Mouse (Mus musculus) left cerebral cortex, adult 18-20 months (tissue): Measurements from ENCODE around the gene Khnyn. TPM values are rescaled to one million over a fixed set of nuclear protein-coding genes. Genes with fewer than 3 reads are reported as not detected.

ENCODE experiments used
- DNase-seq, 2 experiments: peaks; one replicate each; pipeline ENCODE4 v3.0.0; 2021 to 2022; ENCODE audit warnings: low spot score in 2 of 2, mixed read lengths in 1 of 2
- long read RNA-seq, 2 experiments: library from polyadenylated mRNA; stranded (forward); transcript quantifications; one replicate each; pipeline ENCODE4 v2.0.0; 2021
- total RNA-seq, 2 experiments: library from RNA; stranded (reverse); gene quantifications; 2 replicates each; pipeline ENCODE4 v1.2.3; 2021

Gene Khnyn
- total RNA-seq, result 10 to 100 TPM; 12.3 to 13.0 TPM
- long read RNA-seq, experiment 1, partial matches to known transcripts, result 0 of 5 reads
- long read RNA-seq, experiment 1, other reads (novel, unspliced or antisense), result 2 of 5 reads
- long read RNA-seq, experiment 2, full-length matches to known transcripts, result 8 of 15 reads
- long read RNA-seq, experiment 2, partial matches to known transcripts, result 1 of 15 reads
- long read RNA-seq, experiment 2, other reads (novel, unspliced or antisense), result 6 of 15 reads

- DNase-seq, result peak; percentile 67 to 83
Observed at GRCm38 (mm10) chr14:55884713-55885113, at the start of gene Khnyn. TSS of gene Khnyn (plus strand) at chr14:55884947.

GRCm38 (mm10) chr14:55838312-55838711 lies 46.4 kb upstream of the Khnyn start:
- no peak for DNase-seq

GRCm38 (mm10) chr14:55838740-55839139 lies 46.0 kb upstream of the Khnyn start:
- no peak for DNase-seq

GRCm38 (mm10) chr14:55840853-55841366 lies 43.8 kb upstream of the Khnyn start:
- no peak for DNase-seq

GRCm38 (mm10) chr14:55842794-55843193 lies 42.0 kb upstream of the Khnyn start:
- no peak for DNase-seq

GRCm38 (mm10) chr14:55845506-55846294 lies 39.0 kb upstream of the Khnyn start:
- DNase-seq, result no peak

GRCm38 (mm10) chr14:55850885-55851284 lies 33.9 kb upstream of the Khnyn start:
- DNase-seq, result no peak

- DNase-seq, result no peak
Observed at GRCm38 (mm10) chr14:55852646-55853551, 31.8 kb upstream of the Khnyn start.

- no peak for DNase-seq
Observed at GRCm38 (mm10) chr14:55853621-55854285, 31.0 kb upstream of the Khnyn start, which contains the start of gene Nynrin. TSS of gene Nynrin (plus strand) at chr14:55854010.

- no peak for DNase-seq
Observed at GRCm38 (mm10) chr14:55854406-55855100, 30.2 kb upstream of the Khnyn start.

GRCm38 (mm10) chr14:55855101-55855561 lies 29.6 kb upstream of the Khnyn start:
- DNase-seq, result no peak

GRCm38 (mm10) chr14:55857588-55857987 lies 27.2 kb upstream of the Khnyn start:
- no peak for DNase-seq

- DNase-seq, result no peak
Observed at GRCm38 (mm10) chr14:55862186-55862585, 22.6 kb upstream of the Khnyn start.

- DNase-seq, result no peak
Observed at GRCm38 (mm10) chr14:55862970-55863369, 21.8 kb upstream of the Khnyn start.

- peak; percentile 37 to 55 for DNase-seq
Observed at GRCm38 (mm10) chr14:55863773-55864172, 21.0 kb upstream of the Khnyn start.

GRCm38 (mm10) chr14:55866962-55867361 lies 17.8 kb upstream of the Khnyn start:
- DNase-seq, result peak; percentile 65

- DNase-seq, result no peak
Observed at GRCm38 (mm10) chr14:55868230-55869026, 16.3 kb upstream of the Khnyn start.

GRCm38 (mm10) chr14:55869538-55869937 lies 15.2 kb upstream of the Khnyn start:
- no peak for DNase-seq

- DNase-seq, result no peak
Observed at GRCm38 (mm10) chr14:55872039-55872438, 12.7 kb upstream of the Khnyn start.
